Mouse (Mus musculus): ENCODE data around the gene Gm6169.

DNA sequence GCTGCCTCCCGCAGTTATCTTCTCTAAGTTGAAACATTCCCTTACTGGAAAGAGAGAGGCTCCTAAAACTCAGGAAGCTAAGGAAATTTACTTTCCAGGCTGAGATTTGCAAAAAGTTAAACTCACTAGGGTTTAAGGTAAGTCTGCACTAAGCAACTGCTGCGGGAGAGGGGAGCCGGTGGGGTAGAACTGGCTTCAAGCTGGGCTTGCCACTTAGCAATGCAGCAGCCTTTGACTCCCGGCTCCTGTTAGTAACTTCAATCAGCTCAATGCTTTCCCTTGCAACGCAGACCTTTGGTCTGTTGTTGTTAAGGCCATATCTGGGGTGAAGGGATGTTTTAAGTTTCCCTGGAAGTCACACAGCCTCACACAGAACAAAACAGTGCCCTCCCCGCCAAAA lies 31.3 kb downstream of the Gm6169 start:
- TF ChIP-seq CTCF (IDR thresholded peaks at IDR 0.05; ENCODE audit: low read depth) (no peak), EP300 (IDR thresholded peaks at IDR 0.05; ENCODE audit: low read depth) (no peak)

Data from liver, postnatal 0 days (tissue).